Mouse (Mus musculus) midbrain, embryonic 16.5 days (tissue): ENCODE data around the gene Slc2a5. TPM values are rescaled to one million over a fixed set of nuclear protein-coding genes. Genes with fewer than 3 reads are reported as not detected.

Experiments used
- ATAC-seq: fragments of 200-750 bp; cut with Nextera tagmentation; 2 replicates; pipeline ENCODE4 v1.8.0; 2017; ENCODE audit warnings: moderate TSS enrichment
- H3K27ac ChIP-seq: fragments of 300-500 bp; sonication (generic); 2 replicates; pipeline ENCODE4 v1.5.1; 2014; ENCODE audit warnings: mild to moderate bottlenecking, low read length, mixed read lengths
- H3K27me3 ChIP-seq: fragments of 300-500 bp; sonication (generic); 2 replicates; pipeline ENCODE4 v1.6.1; 2014; ENCODE audit warnings: low read depth, low read length, mixed read lengths; ENCODE audit not compliant: control insufficient read depth, insufficient read depth
- H3K36me3 ChIP-seq: fragments of 300-500 bp; sonication (generic); 2 replicates; pipeline ENCODE4 v1.6.1; 2014; ENCODE audit warnings: mild to moderate bottlenecking, low read length, moderate library complexity, mixed read lengths; ENCODE audit not compliant: control insufficient read depth, insufficient read depth
- H3K4me1 ChIP-seq: fragments of 300-500 bp; sonication (generic); 2 replicates; pipeline ENCODE4 v1.6.1; 2014; ENCODE audit warnings: mild to moderate bottlenecking, low read length, mixed read lengths; ENCODE audit not compliant: control insufficient read depth, insufficient read depth
- H3K4me2 ChIP-seq: fragments of 300-500 bp; sonication (generic); 2 replicates; pipeline ENCODE4 v1.6.1; 2014; ENCODE audit warnings: mild to moderate bottlenecking, low read length, mixed read lengths
- H3K4me3 ChIP-seq: fragments of 300-500 bp; sonication (generic); 2 replicates; pipeline ENCODE4 v1.5.1; 2014; ENCODE audit warnings: low read depth, mild to moderate bottlenecking, low read length, moderate library complexity, mixed read lengths
- H3K9ac ChIP-seq: fragments of 300-500 bp; sonication (generic); 2 replicates; pipeline ENCODE4 v1.6.1; 2014; ENCODE audit warnings: low read depth, low read length, mixed read lengths
- H3K9me3 ChIP-seq: fragments of 300-500 bp; sonication (generic); replicated peaks from 2 replicates; pipeline ENCODE4 v1.6.1; 2014; ENCODE audit warnings: mild to moderate bottlenecking, low read length, mixed read lengths; ENCODE audit not compliant: control insufficient read depth, poor library complexity, severe bottlenecking
- WGBS: fragments of 180-500 bp; shearing (Covaris S2); extraction: QIAGEN DNeasy Blood & Tissue Kit; methylation state at CpG from one replicate; pipeline ENCODE4 v1.1.7; 2014; 5-methylcytosine and 5-hydroxymethylcytosine counted together
- polyA plus RNA-seq: library from polyadenylated mRNA; unstranded; fragments of >200 nt; fragmentation: Nextera tagmentation; extraction: Ambion mirVana; gene quantifications from 2 replicates; pipeline ENCODE4 v1.2.1, GENCODE M21; 2015

Slc2a5 gene
- polyA plus RNA-seq, 1 experiment from 2014 or later: 2.9 TPM

DNA sequence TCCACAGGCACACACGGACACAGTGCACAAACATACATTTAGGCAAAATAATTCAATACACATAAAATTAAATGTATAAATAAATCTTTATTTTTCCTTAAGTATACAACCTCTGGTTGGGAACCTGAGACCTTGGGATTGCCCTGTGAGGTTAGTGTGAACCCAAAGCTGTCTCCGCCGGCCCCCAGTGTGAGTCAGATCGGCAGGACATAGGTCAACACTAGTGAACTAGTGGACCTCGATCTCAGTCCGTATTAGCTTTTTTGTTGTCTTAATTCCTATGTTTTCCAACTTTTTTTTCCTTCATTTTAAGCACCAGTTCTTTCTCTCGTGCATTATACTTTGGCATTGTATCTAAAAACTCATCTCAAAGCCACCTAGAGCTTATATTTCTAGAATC, 8.8 kb downstream of the Slc2a5 start:
- no peak overlapping the region for H3K27ac ChIP-seq
- H3K36me3 ChIP-seq: no peaks in the 10 kb centered on the region
- WGBS: 91% methylated on average over 7 of the region's 7 CpGs
- no peaks in the 10 kb centered on the region for H3K9me3 ChIP-seq
- H3K4me3 ChIP-seq: no peak overlapping the region
- no peak for ATAC-seq
- no peaks in the 10 kb centered on the region for H3K27me3 ChIP-seq
- H3K4me2 ChIP-seq: no peak overlapping the region
- no peak overlapping the region for H3K9ac ChIP-seq
- no peaks in the 10 kb centered on the region for H3K4me1 ChIP-seq

DNA sequence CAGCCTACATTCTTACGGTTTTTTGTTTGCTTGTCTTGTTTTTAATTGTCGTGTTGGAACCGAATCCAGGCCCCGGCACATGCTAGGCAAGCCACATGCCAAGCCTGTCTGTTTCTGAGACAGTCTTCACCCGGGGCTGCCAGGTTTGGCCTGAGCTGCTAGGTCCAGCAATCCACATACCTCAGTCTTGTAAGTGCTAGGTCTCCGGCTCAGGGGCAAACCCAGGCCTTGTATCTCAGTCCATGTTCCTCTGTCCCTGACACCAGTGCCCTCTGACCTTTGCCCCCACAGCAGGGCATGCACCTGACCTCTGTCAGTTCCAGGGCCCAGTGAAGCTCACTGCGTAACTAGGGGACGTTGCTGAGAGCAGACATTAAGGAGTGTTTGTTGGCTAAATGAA, 9.5 kb downstream of the Slc2a5 start:
- H3K9me3 ChIP-seq: no peaks in the 10 kb centered on the region
- no peak overlapping the region for H3K9ac ChIP-seq
- H3K4me1 ChIP-seq: no peaks in the 10 kb centered on the region
- no peak overlapping the region for H3K27ac ChIP-seq
- WGBS: 73% methylated on average over 8 of the region's 8 CpGs
- H3K27me3 ChIP-seq: no peaks in the 10 kb centered on the region
- H3K4me2 ChIP-seq: no peak overlapping the region
- H3K36me3 ChIP-seq: no peaks in the 10 kb centered on the region
- no peak overlapping the region for H3K4me3 ChIP-seq
- ATAC-seq: no peak

DNA sequence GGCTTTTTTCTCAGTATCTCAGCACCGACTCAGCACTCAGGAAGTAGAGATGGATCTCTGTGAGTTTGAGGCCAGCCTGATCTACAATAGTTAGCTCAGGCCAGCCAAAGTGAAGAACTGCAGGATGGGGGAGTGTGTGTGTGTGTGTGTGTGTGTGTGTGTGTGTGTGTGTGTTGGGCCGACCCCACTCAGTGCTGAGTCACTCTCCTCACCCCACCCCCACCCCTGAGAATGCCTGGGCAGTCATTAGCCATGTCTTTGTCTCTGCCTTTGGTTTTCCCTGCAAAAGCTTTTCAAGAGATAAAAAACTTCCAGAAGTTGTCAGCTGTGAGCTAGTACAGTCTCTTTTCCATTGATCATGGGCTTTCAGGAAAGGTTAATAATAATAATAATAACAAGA, 11.6 kb downstream of the Slc2a5 start:
- Histone ChIP-seq H3K9me3 (no peaks in the 10 kb centered on the region), H3K9ac (no peak overlapping the region), H3K36me3 (no peaks in the 10 kb centered on the region), H3K4me1 (no peaks in the 10 kb centered on the region), H3K4me3 (no peak overlapping the region), H3K4me2 (no peak overlapping the region), H3K27ac (no peak overlapping the region), H3K27me3 (no peaks in the 10 kb centered on the region)
- ATAC-seq: no peak
- WGBS: 43% methylated on average over 2 of the region's 2 CpGs

DNA sequence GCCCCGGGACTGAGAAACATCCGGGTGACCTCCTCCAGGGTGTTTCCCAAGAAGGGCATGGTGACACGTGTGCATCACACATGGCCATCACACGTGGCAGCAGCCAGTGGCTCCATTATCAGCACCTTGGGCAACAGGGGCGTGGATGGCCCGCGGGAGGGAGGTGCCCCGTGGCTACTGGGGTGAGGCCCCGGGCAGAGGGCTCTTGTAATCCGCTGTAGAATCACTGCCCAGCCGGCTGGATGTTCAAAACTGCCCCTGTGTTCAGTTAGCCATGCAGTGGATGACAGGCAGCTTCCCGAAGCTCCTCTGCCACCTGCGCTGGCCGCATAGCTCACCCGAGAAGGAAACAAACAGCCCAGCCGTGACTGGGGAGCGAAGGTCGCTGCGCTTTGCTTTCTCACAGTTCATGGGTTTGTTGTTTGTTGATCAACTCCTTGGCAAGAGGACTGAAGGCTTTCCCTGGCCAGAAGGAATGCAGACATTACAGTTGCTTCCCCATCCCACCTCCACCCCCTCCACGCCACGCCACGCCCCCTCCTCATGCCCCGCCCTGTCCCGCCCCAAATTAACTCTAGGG, 13.7 kb downstream of the Slc2a5 start:
- Histone ChIP-seq H3K27me3 (no peaks in the 10 kb centered on the region), H3K27ac (no peak overlapping the region), H3K36me3 (no peaks in the 10 kb centered on the region), H3K4me1 (no peaks in the 10 kb centered on the region), H3K4me3 (no peak overlapping the region), H3K9ac (peak overlapping the region; percentile 41; the same call in 1 of the 2 replicates), H3K9me3 (no peaks in the 10 kb centered on the region), H3K4me2 (peak overlapping the region; percentile 32; the same call in 1 of the 2 replicates)
- ATAC-seq: no peak
- WGBS: 30% methylated on average over 24 of the region's 24 CpGs

DNA sequence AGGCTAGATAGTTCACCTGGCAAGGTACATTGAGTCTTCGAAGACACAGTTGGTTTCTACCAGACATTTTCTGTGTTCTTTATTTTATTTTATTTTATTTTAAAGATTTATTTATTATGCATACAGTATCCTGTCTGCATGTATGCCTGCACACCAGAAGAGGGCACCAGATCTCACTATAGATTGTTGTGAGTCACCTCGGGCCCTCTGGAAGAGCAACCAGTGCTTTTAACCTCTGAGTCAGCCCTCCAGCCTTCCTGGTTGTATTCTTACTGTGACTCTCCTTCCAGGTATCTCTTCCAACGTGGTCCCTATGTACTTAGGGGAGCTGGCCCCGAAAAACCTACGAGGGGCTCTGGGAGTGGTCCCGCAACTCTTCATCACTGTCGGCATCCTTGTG, 16.2 kb downstream of the Slc2a5 start:
- Histone ChIP-seq H3K27ac (no peak overlapping the region), H3K9ac (no peak overlapping the region), H3K4me1 (no peaks in the 10 kb centered on the region; the same call in 1 of the 2 replicates), H3K4me3 (no peak overlapping the region), H3K36me3 (no peaks in the 10 kb centered on the region), H3K4me2 (no peak overlapping the region), H3K27me3 (no peaks in the 10 kb centered on the region), H3K9me3 (no peaks in the 10 kb centered on the region)
- 88% methylated on average over 7 of the region's 7 CpGs for WGBS
- no peak for ATAC-seq

DNA sequence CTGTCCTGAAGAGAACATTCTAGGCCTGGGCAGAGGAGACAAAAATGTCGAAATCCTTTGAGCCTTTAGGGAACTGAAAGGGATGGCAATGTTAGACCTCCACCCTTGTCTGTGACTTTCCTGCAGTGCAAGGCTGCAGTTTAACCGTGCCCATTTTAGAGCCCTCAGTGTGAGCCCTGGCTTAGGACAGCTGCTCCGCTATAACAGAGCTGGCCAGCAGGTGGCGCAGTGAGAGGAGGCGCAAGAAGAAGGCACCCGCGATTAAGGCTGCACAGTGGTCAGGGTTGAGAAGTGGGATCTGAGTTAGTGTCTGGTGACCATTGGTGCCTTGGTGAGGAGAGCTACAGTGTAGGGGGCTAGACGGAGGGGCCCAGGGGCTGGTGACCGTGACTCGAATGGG, 17.6 kb downstream of the Slc2a5 start:
- 9% methylated on average over 10 of the region's 10 CpGs for WGBS
- H3K4me3 ChIP-seq: no peak overlapping the region
- no peaks in the 10 kb centered on the region for H3K36me3 ChIP-seq
- H3K4me1 ChIP-seq: no peaks in the 10 kb centered on the region; the same call in 1 of the 2 replicates
- H3K9ac ChIP-seq: no peak overlapping the region
- H3K9me3 ChIP-seq: no peaks in the 10 kb centered on the region
- H3K4me2 ChIP-seq: no peak overlapping the region
- ATAC-seq: peak; percentile 27; the same call in 1 of the 2 replicates
- H3K27ac ChIP-seq: no peak overlapping the region
- H3K27me3 ChIP-seq: no peaks in the 10 kb centered on the region

DNA sequence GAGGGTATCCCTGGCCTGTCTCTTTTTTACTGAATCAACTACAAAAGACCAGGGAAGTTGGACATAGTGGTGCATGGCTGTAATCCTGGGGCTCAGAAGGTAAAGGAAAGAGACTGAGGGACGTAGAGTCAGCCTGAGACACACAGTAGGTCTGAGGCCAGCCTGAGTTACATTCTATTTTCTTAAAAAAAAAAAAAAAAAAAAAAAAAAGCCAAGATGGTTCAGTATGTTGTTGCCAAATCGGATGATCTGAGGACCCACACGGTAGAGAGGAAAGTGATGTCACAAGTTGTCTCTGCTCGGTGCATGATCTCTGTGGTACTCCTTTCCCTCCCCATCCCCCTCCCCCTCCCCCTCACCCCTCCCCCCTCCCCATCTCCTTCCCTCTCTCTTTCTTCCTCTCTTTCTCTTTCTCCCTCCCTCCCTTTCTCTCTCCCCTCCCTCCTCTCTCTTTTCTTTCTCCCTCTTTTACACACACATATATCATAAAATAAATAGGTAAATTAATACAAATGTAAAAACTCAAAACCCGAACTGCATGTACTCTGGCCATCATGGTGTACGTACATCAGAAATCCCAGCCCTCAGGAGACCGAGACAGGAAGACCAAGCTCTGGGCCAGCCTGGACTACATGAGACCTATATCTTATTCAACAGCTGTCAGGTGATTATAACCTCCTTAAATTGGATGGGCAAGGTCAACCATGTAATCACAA, 18.4 kb downstream of the Slc2a5 start:
- Histone ChIP-seq H3K4me3 (no peak overlapping the region), H3K9me3 (no peaks in the 10 kb centered on the region), H3K4me1 (no peaks in the 10 kb centered on the region; the same call in 1 of the 2 replicates), H3K27ac (no peak overlapping the region), H3K36me3 (no peaks in the 10 kb centered on the region), H3K4me2 (peak overlapping the region; percentile 49), H3K9ac (no peak overlapping the region), H3K27me3 (no peaks in the 10 kb centered on the region)
- ATAC-seq: 0 out of 2 replicates have a peak, but pooled peaks have one; percentile 5
- WGBS: 87% methylated on average over 7 of the region's 7 CpGs

DNA sequence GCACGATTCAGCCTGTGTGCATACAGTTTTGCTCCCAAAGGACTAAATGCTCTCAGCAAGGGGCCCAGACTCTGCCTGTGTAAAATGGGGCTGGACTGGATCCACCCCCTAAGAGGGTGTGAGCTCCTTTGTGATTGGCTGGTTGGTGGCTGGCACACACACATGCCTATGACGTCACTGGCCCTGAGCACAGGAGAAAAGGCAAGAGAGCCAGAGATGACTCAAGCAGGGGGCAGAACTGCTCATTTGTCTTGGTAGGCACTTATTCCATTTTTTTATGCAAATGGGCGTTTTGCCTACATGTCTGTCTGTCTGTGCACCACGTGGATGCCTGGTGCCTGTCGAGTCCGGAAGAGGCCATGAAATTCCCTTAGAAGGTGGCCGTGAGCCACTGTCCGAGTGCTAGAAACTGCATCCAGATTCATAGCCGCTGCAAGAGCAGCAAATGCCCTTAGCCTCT, 19.0 kb downstream of the Slc2a5 start:
- 30% methylated on average over 9 of the region's 9 CpGs for WGBS
- Histone ChIP-seq H3K9me3 (no peaks in the 10 kb centered on the region), H3K27ac (peak overlapping the region; percentile 6; the same call in 1 of the 2 replicates), H3K4me2 (peak overlapping the region; percentile 49), H3K9ac (peak overlapping the region; percentile 42), H3K36me3 (no peaks in the 10 kb centered on the region), H3K27me3 (no peaks in the 10 kb centered on the region), H3K4me1 (no peaks in the 10 kb centered on the region; the same call in 1 of the 2 replicates), H3K4me3 (peak overlapping the region; percentile 17)
- peak; percentile 81 for ATAC-seq

DNA sequence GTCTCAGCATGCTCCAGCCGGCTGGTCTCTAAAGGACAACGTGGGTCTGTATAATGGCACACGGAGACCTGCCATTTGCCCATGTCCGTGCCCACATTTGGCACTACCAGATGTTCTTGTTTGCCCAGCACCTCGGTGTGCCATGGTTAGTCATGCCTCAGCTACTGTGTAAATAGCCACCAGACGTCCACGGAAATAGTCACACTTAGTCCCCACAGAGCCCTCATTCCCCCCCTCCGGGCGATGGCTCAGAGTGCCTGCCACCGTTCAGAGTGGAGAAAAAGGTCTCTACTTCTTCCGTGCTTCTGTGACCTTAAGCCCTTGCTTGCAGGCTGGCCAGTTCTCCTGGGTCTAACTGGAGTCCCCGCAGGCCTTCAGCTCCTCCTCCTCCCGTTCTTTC, 20.0 kb downstream of the Slc2a5 start:
- no peak overlapping the region for H3K27ac ChIP-seq
- 70% methylated on average over 13 of the region's 13 CpGs for WGBS
- no peaks in the 10 kb centered on the region; the same call in 1 of the 2 replicates for H3K4me1 ChIP-seq
- H3K4me2 ChIP-seq: no peak overlapping the region
- no peaks in the 10 kb centered on the region for H3K36me3 ChIP-seq
- no peaks in the 10 kb centered on the region for H3K27me3 ChIP-seq
- no peak for ATAC-seq
- H3K9me3 ChIP-seq: no peaks in the 10 kb centered on the region
- H3K9ac ChIP-seq: no peak overlapping the region
- no peak overlapping the region for H3K4me3 ChIP-seq
